Mouse (Mus musculus) midbrain, embryonic 15.5 days (tissue): ENCODE measurements around the gene Slc25a35. TPM values are rescaled to one million over a fixed set of nuclear protein-coding genes. Genes with fewer than 3 reads are reported as not detected.
"Not testable (repeated sequence)": the region's sequence is repeated elsewhere in the genome, so short reads cannot be mapped to it uniquely, and the experiment has no call there.

Experiments
- ATAC-seq: fragments of 200-750 bp; cut with Nextera tagmentation; replicated peaks from 2 replicates; pipeline ENCODE4 v1.8.0; 2017; ENCODE audit warnings: moderate TSS enrichment
- H3K27ac ChIP-seq: fragments of 300-500 bp; sonication (generic); 2 replicates; pipeline ENCODE4 v1.5.1; 2015; ENCODE audit warnings: mild to moderate bottlenecking, inconsistent platforms
- H3K27me3 ChIP-seq: fragments of 300-500 bp; sonication (generic); replicated peaks from 2 replicates; pipeline ENCODE4 v1.6.1; 2015; ENCODE audit warnings: inconsistent platforms
- H3K36me3 ChIP-seq: fragments of 300-500 bp; sonication (generic); replicated peaks from 2 replicates; pipeline ENCODE4 v1.6.1; 2015; ENCODE audit warnings: inconsistent platforms
- H3K4me1 ChIP-seq: fragments of 300-500 bp; sonication (generic); 2 replicates; pipeline ENCODE4 v1.6.1; 2015; ENCODE audit warnings: inconsistent platforms
- H3K4me2 ChIP-seq: fragments of 300-500 bp; sonication (generic); 2 replicates; pipeline ENCODE4 v1.6.1; 2015; ENCODE audit warnings: inconsistent platforms, mild to moderate bottlenecking, moderate library complexity
- H3K4me3 ChIP-seq: fragments of 300-500 bp; sonication (generic); 2 replicates; pipeline ENCODE4 v1.5.1; 2015; ENCODE audit warnings: mild to moderate bottlenecking, inconsistent platforms
- H3K9ac ChIP-seq: fragments of 300-500 bp; sonication (generic); 2 replicates; pipeline ENCODE4 v1.6.1; 2015; ENCODE audit warnings: mild to moderate bottlenecking, inconsistent platforms
- H3K9me3 ChIP-seq: fragments of 300-500 bp; sonication (generic); 2 replicates; pipeline ENCODE4 v1.6.1; 2016; ENCODE audit warnings: inconsistent platforms
- WGBS: fragments of 180-500 bp; shearing (Covaris S2); methylation state at CpG from one replicate; pipeline ENCODE4 v1.1.7; 2015; ENCODE audit warnings: mixed read lengths; 5-methylcytosine and 5-hydroxymethylcytosine counted together
- microRNA-seq: library from miRNA; unstranded; fragments of <30 nt; microRNA quantifications from one replicate; pipeline ENCODE4, GENCODE M21; 2016
- polyA plus RNA-seq: library from polyadenylated mRNA; unstranded; fragments of >200 nt; fragmentation: Nextera tagmentation; extraction: Ambion mirVana; gene quantifications from 2 replicates; pipeline ENCODE4 v1.2.1, GENCODE M21; 2015

Slc25a35 gene
- polyA plus RNA-seq, 1 experiment from 2014 or later: 1.3 TPM

GRCm38 (mm10) chr11:69011445-69011844 is 43.5 kb downstream of the Slc25a35 start:
- H3K27ac ChIP-seq: peak overlapping the region; percentile 86
- H3K27me3 ChIP-seq, H3K36me3 ChIP-seq, H3K9ac ChIP-seq, H3K9me3 ChIP-seq, ATAC-seq: not testable (repeated sequence)
- H3K4me3 ChIP-seq: peak overlapping the region; percentile 54
- 83% methylated on average over 2 of the region's 2 CpGs for WGBS
- H3K4me1 ChIP-seq: peaks cover 21% of the 10 kb centered on the region
- H3K4me2 ChIP-seq: peak overlapping the region; percentile 90

GRCm38 (mm10) chr11:69012071-69012601 is 44.2 kb downstream of the Slc25a35 start:
- Histone ChIP-seq H3K27me3 (no peaks in the 10 kb centered on the region), H3K9me3 (no peaks in the 10 kb centered on the region), H3K4me3 (peak overlapping the region; percentile 54), H3K27ac (peak overlapping the region; percentile 86), H3K36me3 (no peaks in the 10 kb centered on the region), H3K4me2 (peak overlapping the region; percentile 90), H3K9ac (peak overlapping the region; percentile 38), H3K4me1 (peaks cover 26% of the 10 kb centered on the region)
- ATAC-seq: peak; percentile 73
- 2% methylated on average over 18 of the region's 18 CpGs for WGBS

- peak; percentile 95 for ATAC-seq
- Histone ChIP-seq H3K4me1 (peaks cover 26% of the 10 kb centered on the region), H3K4me3 (peak within 1 kb of the TSS; percentile 68), H3K9me3 (no peaks in the 10 kb centered on the region), H3K36me3 (no peaks in the 10 kb centered on the region), H3K4me2 (peak within 1 kb of the TSS; percentile 67), H3K9ac (peak within 1 kb of the TSS; percentile 86), H3K27ac (peak within 1 kb of the TSS; percentile 93), H3K27me3 (no peaks in the 10 kb centered on the region)
- 3% methylated on average over 38 of the region's 38 CpGs for WGBS
Observed at GRCm38 (mm10) chr11:69015644-69016441, 47.9 kb downstream of the Slc25a35 start, which contains the start of gene Ctc1. Gene Ctc1 (plus strand): TSS chr11:69015911.

- Histone ChIP-seq H3K27ac (peak overlapping the region; percentile 93), H3K36me3 (peaks cover under 1% of the 10 kb centered on the region; the same call in 1 of the 2 replicates), H3K4me3 (peak overlapping the region; percentile 68), H3K9ac (peak overlapping the region; percentile 86), H3K4me1 (peaks cover 22% of the 10 kb centered on the region), H3K9me3 (no peaks in the 10 kb centered on the region), H3K27me3 (no peaks in the 10 kb centered on the region), H3K4me2 (peak overlapping the region; percentile 67)
- 70% methylated on average over 3 of the region's 3 CpGs for WGBS
- ATAC-seq: no peak
Observed at GRCm38 (mm10) chr11:69016755-69017154, 48.8 kb downstream of the Slc25a35 start.

GRCm38 (mm10) chr11:69020691-69021090 is 52.8 kb downstream of the Slc25a35 start:
- H3K9me3 ChIP-seq: no peaks in the 10 kb centered on the region
- no peak overlapping the region for H3K27ac ChIP-seq
- H3K4me3 ChIP-seq: no peak overlapping the region
- H3K36me3 ChIP-seq: peaks cover 34% of the 10 kb centered on the region
- no peaks in the 10 kb centered on the region for H3K27me3 ChIP-seq
- no peak overlapping the region for H3K9ac ChIP-seq
- no peak for ATAC-seq
- H3K4me1 ChIP-seq: peaks cover 13% of the 10 kb centered on the region
- H3K4me2 ChIP-seq: no peak overlapping the region

Small RNA genes within 50 kb of the gene (microRNA-seq; reads per million reads assigned to microRNA genes)
- 7.7 reads per million, percentile 29 among the genes with 10 or more reads in this experiment for gene Mir3062

Other genes starting within 250 kb of the Slc25a35 start
- 105 and 108 TPM in 2 replicates for gene Ndel1, start 96.3 kb upstream of the Slc25a35 start, polyA plus RNA-seq
- gene Rnf222, start 79.6 kb upstream of the Slc25a35 start, polyA plus RNA-seq: not detected in 2 replicates
- 529 and 538 TPM in 2 replicates for gene Rpl26, start 66.5 kb upstream of the Slc25a35 start, polyA plus RNA-seq
- gene Odf4, start 41.0 kb upstream of the Slc25a35 start, polyA plus RNA-seq: 0.60 and 0.84 TPM in 2 replicates
- gene Arhgef15, start 10.7 kb upstream of the Slc25a35 start, polyA plus RNA-seq: 24.2 and 28.7 TPM in 2 replicates
- 22.0 and 22.7 TPM in 2 replicates for gene Rangrf, start 7.1 kb downstream of the Slc25a35 start, polyA plus RNA-seq
- 16.9 and 18.7 TPM in 2 replicates for gene Pfas, start 40.3 kb downstream of the Slc25a35 start, polyA plus RNA-seq
- gene Ctc1, start 47.8 kb downstream of the Slc25a35 start, polyA plus RNA-seq: 67.0 and 73.5 TPM in 2 replicates
- 17.7 and 23.9 TPM in 2 replicates for gene Aurkb, start 77.5 kb downstream of the Slc25a35 start, polyA plus RNA-seq
- gene Borcs6, start 91.6 kb downstream of the Slc25a35 start, polyA plus RNA-seq: 20.5 and 21.2 TPM in 2 replicates
- gene Tmem107, start 102.7 kb downstream of the Slc25a35 start, polyA plus RNA-seq: 33.5 and 37.7 TPM in 2 replicates
- gene Vamp2, start 120.4 kb downstream of the Slc25a35 start, polyA plus RNA-seq: 319 and 333 TPM in 2 replicates
- gene Per1, start 127.1 kb downstream of the Slc25a35 start, polyA plus RNA-seq: 11.3 and 12.3 TPM in 2 replicates
- 0.86 and 0.89 TPM in 2 replicates for gene Hes7, start 152.3 kb downstream of the Slc25a35 start, polyA plus RNA-seq
- 0.24 and 0.27 TPM in 2 replicates for gene 9130213A22Rik, start 154.5 kb downstream of the Slc25a35 start, polyA plus RNA-seq
- 6.3 and 8.0 TPM in 2 replicates for gene Aloxe3, start 157.8 kb downstream of the Slc25a35 start, polyA plus RNA-seq
- 0.28 and 0.41 TPM in 2 replicates for gene Alox12b, start 188.9 kb downstream of the Slc25a35 start, polyA plus RNA-seq
- gene Alox8, start 229.7 kb downstream of the Slc25a35 start, polyA plus RNA-seq: 0.25 and 0.87 TPM in 2 replicates